Mouse (Mus musculus) neural tube, embryonic 12.5 days (tissue): ENCODE measurements around the gene Oas1d. TPM values are rescaled to one million over a fixed set of nuclear protein-coding genes. Genes with fewer than 3 reads are reported as not detected.
"Not testable (repeated sequence)": the region's sequence is repeated elsewhere in the genome, so short reads cannot be mapped to it uniquely, and the experiment has no call there.

Experiments
- ATAC-seq: fragments of 200-750 bp; cut with Nextera tagmentation; 2 replicates; pipeline ENCODE4 v1.8.0; 2017; ENCODE audit warnings: low read depth, mild to moderate bottlenecking, moderate TSS enrichment, moderate library complexity; ENCODE audit not compliant: low FRiP score
- H3K27ac ChIP-seq: fragments of 300-500 bp; sonication (generic); 2 replicates; pipeline ENCODE4 v1.5.1; 2016
- H3K27me3 ChIP-seq: fragments of 300-500 bp; sonication (generic); replicated peaks from 2 replicates; pipeline ENCODE4 v1.6.1; 2016; ENCODE audit warnings: mild to moderate bottlenecking
- H3K36me3 ChIP-seq: fragments of 300-500 bp; sonication (generic); 2 replicates; pipeline ENCODE4 v1.6.1; 2016; ENCODE audit warnings: mild to moderate bottlenecking
- H3K4me1 ChIP-seq: fragments of 300-500 bp; sonication (generic); 2 replicates; pipeline ENCODE4 v1.6.1; 2016
- H3K4me2 ChIP-seq: fragments of 300-500 bp; sonication (generic); replicated peaks from 2 replicates; pipeline ENCODE4 v1.6.1; 2016; ENCODE audit warnings: mild to moderate bottlenecking
- H3K4me3 ChIP-seq: fragments of 300-500 bp; sonication (generic); 2 replicates; pipeline ENCODE4 v1.5.1; 2016
- H3K9ac ChIP-seq: fragments of 300-500 bp; sonication (generic); 2 replicates; pipeline ENCODE4 v1.6.1; 2016; ENCODE audit warnings: mild to moderate bottlenecking
- H3K9me3 ChIP-seq: fragments of 300-500 bp; sonication (generic); 2 replicates; pipeline ENCODE4 v1.6.1; 2016; ENCODE audit warnings: mild to moderate bottlenecking
- WGBS: fragments of 180-500 bp; shearing (Covaris S2); methylation state at CpG from one replicate; pipeline ENCODE4 v1.1.7; 2016; 5-methylcytosine and 5-hydroxymethylcytosine counted together
- polyA plus RNA-seq: library from polyadenylated mRNA; unstranded; fragments of >200 nt; fragmentation: Nextera tagmentation; extraction: Ambion mirVana; gene quantifications from 2 replicates; pipeline ENCODE4 v1.2.1, GENCODE M21; 2016

The Oas1d gene
- polyA plus RNA-seq, 1 experiment from 2014 or later: not detected

DNA sequence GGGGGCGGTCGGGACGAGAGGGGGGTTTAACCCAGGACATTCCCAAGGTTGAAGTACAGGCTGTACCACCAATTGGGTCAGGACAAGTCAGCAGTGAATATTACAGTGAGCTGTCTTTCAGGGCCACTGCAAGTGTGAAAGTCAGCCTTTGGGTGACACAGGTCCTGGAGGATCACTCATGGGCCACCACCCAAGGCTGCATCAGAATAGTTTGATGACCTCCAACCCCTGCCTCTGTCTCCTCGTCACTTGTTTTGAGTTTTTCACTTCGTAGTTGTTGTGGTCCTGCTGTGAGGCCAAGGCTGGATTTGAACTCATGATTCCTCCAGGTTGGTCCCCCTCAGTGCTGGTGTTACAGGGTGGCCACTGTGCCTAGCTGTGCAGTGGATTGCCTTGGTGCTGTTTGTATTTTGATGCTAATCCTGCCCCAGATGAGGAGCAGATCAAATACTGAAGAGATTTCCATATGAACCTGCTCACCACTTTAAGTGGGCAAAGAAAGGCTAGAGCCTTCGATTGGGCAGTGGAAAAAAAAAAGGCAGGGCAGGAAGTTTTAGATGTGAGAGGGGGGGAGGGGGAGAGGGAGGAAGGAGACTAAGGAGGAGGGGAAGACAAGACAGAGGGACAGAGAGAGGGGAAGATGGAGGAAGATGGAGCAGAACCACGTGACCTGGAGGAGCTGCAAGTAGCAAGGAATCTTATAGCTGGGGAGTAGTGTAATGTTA lies 6.0 kb upstream of the Oas1d start:
- Histone ChIP-seq H3K4me2 (no peak overlapping the region), H3K9me3 (no peaks in the 10 kb centered on the region)
- ATAC-seq: no peak

GRCm38 (mm10) chr5:120919156-120919935 lies 5.0 kb downstream of the Oas1d start:
- H3K4me2 ChIP-seq, ATAC-seq, H3K9ac ChIP-seq, H3K4me3 ChIP-seq, H3K9me3 ChIP-seq, H3K27ac ChIP-seq, H3K36me3 ChIP-seq, H3K27me3 ChIP-seq, H3K4me1 ChIP-seq: not testable (repeated sequence)
- 75% methylated on average over 2 of the region's 2 CpGs for WGBS

More for the DNA sequence above, 6.0 kb upstream of the Oas1d start:
- Histone ChIP-seq H3K27me3 (no peaks in the 10 kb centered on the region), H3K4me3 (no peak overlapping the region), H3K4me1 (no peaks in the 10 kb centered on the region), H3K27ac (no peak overlapping the region), H3K36me3 (no peaks in the 10 kb centered on the region), H3K9ac (no peak overlapping the region)
- 48% methylated on average over 7 of the region's 7 CpGs for WGBS

DNA sequence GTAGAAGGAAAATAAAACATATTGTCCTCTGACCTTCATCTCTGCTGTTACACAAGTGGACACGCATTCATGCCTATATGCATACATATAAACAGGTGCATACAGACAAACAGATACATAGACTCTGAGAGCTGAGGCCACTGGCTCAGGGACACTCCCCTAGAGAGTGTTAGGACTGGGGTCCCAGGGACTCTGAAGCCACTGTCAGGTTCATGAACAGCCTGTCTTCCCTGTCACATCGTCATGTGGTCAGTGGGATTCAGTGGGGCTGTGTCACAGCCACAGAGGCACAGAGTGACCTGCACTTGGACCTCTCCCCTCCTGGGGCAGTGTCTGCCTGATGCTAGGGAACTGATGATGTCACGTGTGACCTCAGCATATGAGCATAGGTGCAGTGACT lies 6.0 kb downstream of the Oas1d start:
- H3K9me3 ChIP-seq: no peaks in the 10 kb centered on the region
- H3K4me3 ChIP-seq: no peak overlapping the region
- H3K36me3 ChIP-seq: no peaks in the 10 kb centered on the region
- no peak overlapping the region for H3K27ac ChIP-seq
- ATAC-seq: no peak
- H3K9ac ChIP-seq: no peak overlapping the region
- no peaks in the 10 kb centered on the region for H3K27me3 ChIP-seq
- H3K4me2 ChIP-seq: no peak overlapping the region
- 86% methylated on average over 3 of the region's 3 CpGs for WGBS
- H3K4me1 ChIP-seq: no peaks in the 10 kb centered on the region

DNA sequence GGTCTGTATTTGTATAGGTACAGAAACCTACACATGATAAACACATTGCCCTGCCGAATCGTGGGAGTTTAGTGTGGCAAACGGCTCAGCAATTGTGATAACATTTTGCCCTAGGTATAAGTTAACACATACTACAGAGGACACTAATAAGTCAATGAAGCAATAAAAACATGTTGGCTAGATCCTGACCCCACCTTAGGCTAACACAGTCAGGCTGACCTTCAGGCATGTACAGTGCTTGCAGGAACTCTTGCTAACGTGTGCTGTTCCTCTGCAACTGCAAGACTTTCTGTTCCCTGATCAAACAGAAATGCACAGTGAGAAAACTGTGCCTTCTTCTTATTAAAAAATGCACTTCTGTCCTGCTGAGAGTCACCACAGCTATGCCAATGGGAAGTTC lies 9.6 kb downstream of the Oas1d start:
- no peaks in the 10 kb centered on the region for H3K4me1 ChIP-seq
- 83% methylated on average over 4 of the region's 4 CpGs for WGBS
- no peak for ATAC-seq
- no peak overlapping the region for H3K4me3 ChIP-seq
- H3K9me3 ChIP-seq: no peaks in the 10 kb centered on the region
- H3K36me3 ChIP-seq: no peaks in the 10 kb centered on the region
- no peak overlapping the region for H3K4me2 ChIP-seq
- no peak overlapping the region for H3K9ac ChIP-seq
- no peaks in the 10 kb centered on the region for H3K27me3 ChIP-seq
- H3K27ac ChIP-seq: no peak overlapping the region

- not testable (repeated sequence) for H3K9me3 ChIP-seq, H3K27ac ChIP-seq, H3K27me3 ChIP-seq, H3K9ac ChIP-seq, H3K4me2 ChIP-seq, H3K4me3 ChIP-seq, H3K4me1 ChIP-seq, ATAC-seq, H3K36me3 ChIP-seq
- WGBS: 82% methylated on average over 4 of the region's 4 CpGs
These were observed 10.2 kb downstream of the Oas1d start for GRCm38 (mm10) chr5:120924520-120924919.

GRCm38 (mm10) chr5:120926311-120926710 lies 12.0 kb downstream of the Oas1d start:
- ATAC-seq, H3K9ac ChIP-seq, H3K27me3 ChIP-seq, H3K4me2 ChIP-seq, H3K27ac ChIP-seq, H3K4me3 ChIP-seq, H3K4me1 ChIP-seq, H3K9me3 ChIP-seq, H3K36me3 ChIP-seq: not testable (repeated sequence)
- 75% methylated on average over 2 of the region's 2 CpGs for WGBS

DNA sequence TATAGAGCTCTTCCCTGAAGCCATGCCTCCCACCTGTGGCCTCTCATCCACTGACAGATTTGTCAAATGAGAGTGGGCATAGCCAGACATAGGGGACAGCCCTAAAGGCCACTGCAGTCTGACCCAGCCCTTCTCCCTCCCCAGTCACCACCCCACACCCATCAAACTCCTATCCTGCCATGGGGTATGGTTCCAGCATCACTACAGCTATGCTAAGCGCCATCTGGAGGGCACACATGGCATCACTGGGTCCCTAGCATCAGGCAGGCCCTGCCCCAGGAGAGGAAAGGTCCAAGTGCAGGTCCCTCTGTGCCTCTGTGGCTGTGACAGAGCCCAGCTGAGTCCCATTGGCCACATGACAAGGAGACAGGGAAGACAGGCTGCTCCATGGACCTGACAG lies 12.7 kb downstream of the Oas1d start:
- Histone ChIP-seq H3K36me3 (no peaks in the 10 kb centered on the region), H3K27me3 (no peaks in the 10 kb centered on the region), H3K9me3 (no peaks in the 10 kb centered on the region), H3K9ac (no peak overlapping the region), H3K4me2 (no peak overlapping the region), H3K4me3 (no peak overlapping the region), H3K27ac (no peak overlapping the region), H3K4me1 (no peaks in the 10 kb centered on the region)
- WGBS: 0% methylated on average over 1 of the region's 1 CpGs
- no peak for ATAC-seq

GRCm38 (mm10) chr5:120933966-120934365 lies 19.6 kb downstream of the Oas1d start:
- H3K36me3 ChIP-seq: no peaks in the 10 kb centered on the region
- 3% methylated on average over 5 of the region's 5 CpGs for WGBS
- no peak for ATAC-seq
- H3K27me3 ChIP-seq: no peaks in the 10 kb centered on the region
- no peaks in the 10 kb centered on the region for H3K9me3 ChIP-seq
- no peak overlapping the region for H3K4me3 ChIP-seq
- no peaks in the 10 kb centered on the region for H3K4me1 ChIP-seq
- H3K27ac ChIP-seq: no peak overlapping the region
- H3K4me2 ChIP-seq: no peak overlapping the region
- H3K9ac ChIP-seq: no peak overlapping the region

GRCm38 (mm10) chr5:120937841-120938240 lies 23.5 kb downstream of the Oas1d start:
- 85% methylated on average over 4 of the region's 4 CpGs for WGBS
- H3K36me3 ChIP-seq: no peaks in the 10 kb centered on the region
- no peaks in the 10 kb centered on the region for H3K4me1 ChIP-seq
- no peak overlapping the region for H3K4me2 ChIP-seq
- H3K4me3 ChIP-seq: no peak overlapping the region
- H3K27me3 ChIP-seq: no peaks in the 10 kb centered on the region
- H3K9me3 ChIP-seq: no peaks in the 10 kb centered on the region
- H3K27ac ChIP-seq: no peak overlapping the region
- ATAC-seq: no peak
- H3K9ac ChIP-seq: no peak overlapping the region

DNA sequence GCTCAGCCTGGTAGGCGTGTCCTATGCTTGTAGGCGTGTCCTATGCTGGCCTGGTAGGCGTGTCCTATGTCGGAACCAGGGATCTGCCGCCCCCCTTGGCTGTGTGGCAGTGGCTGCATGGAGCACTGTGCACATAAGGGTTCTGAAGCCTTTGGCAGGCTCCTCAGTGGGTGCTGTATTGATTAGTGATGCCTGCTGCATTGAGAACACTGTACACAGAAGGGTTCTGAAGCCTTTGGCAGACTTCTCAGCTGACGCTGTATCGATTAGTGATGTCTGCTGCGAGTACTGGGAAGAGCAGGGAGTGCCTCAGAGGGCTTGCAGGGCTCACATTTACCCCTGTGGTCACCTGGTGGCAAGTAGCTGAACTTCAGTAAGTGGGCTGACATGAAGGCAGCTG lies 24.2 kb downstream of the Oas1d start:
- Histone ChIP-seq H3K4me3 (no peak overlapping the region), H3K4me2 (no peak overlapping the region), H3K27me3 (no peaks in the 10 kb centered on the region), H3K9me3 (no peaks in the 10 kb centered on the region), H3K27ac (no peak overlapping the region), H3K36me3 (no peaks in the 10 kb centered on the region), H3K9ac (no peak overlapping the region), H3K4me1 (no peaks in the 10 kb centered on the region)
- WGBS: 60% methylated on average over 8 of the region's 8 CpGs
- no peak for ATAC-seq

DNA sequence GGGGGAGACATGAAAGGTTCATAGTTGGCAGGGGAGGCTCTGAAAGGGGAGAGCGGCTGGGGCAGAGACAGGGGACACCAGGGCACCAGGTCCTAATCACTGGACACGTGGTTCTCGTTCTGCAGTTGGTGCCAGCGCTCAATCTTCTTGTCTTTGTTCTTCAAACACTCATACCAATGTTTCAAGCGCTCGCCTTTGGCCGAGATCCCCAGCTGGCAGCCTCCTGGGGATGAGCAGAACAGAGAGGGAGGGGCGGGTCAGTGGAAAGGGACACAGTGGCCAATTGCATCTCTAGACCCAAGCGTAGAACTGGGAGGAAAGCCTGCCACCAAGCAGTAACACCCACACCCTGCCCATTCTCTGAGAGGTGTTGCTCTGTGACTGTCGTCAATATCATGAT lies 27.7 kb downstream of the Oas1d start:
- no peaks in the 10 kb centered on the region for H3K27me3 ChIP-seq
- ATAC-seq: no peak
- no peak overlapping the region for H3K9ac ChIP-seq
- H3K36me3 ChIP-seq: no peaks in the 10 kb centered on the region
- H3K27ac ChIP-seq: no peak overlapping the region
- no peaks in the 10 kb centered on the region for H3K4me1 ChIP-seq
- H3K4me3 ChIP-seq: no peak overlapping the region
- no peak overlapping the region for H3K4me2 ChIP-seq
- no peaks in the 10 kb centered on the region for H3K9me3 ChIP-seq
- 73% methylated on average over 10 of the region's 10 CpGs for WGBS

GRCm38 (mm10) chr5:120952242-120952770 lies 38.0 kb downstream of the Oas1d start:
- 70% methylated on average over 10 of the region's 10 CpGs for WGBS
- ATAC-seq: no peak
- no peaks in the 10 kb centered on the region for H3K9me3 ChIP-seq

More at GRCm38 (mm10) chr5:120952242-120952770, 38.0 kb downstream of the Oas1d start:
- Histone ChIP-seq H3K4me3 (no peak overlapping the region), H3K4me1 (no peaks in the 10 kb centered on the region), H3K27me3 (no peaks in the 10 kb centered on the region), H3K9ac (no peak overlapping the region), H3K4me2 (no peak overlapping the region), H3K27ac (no peak overlapping the region), H3K36me3 (no peaks in the 10 kb centered on the region)
